Mouse (Mus musculus) limb, embryonic 12.5 days (tissue): ENCODE results near the gene Pdia4. TPM values are rescaled to one million over a fixed set of nuclear protein-coding genes. Genes with fewer than 3 reads are reported as not detected.
A peak's percentile ranks its signal among the peaks of the same experiment; 100 is the strongest.
"Not testable (repeated sequence)": the region's sequence is repeated elsewhere in the genome, so short reads cannot be mapped to it uniquely, and the experiment has no call there.

Source experiments
- ATAC-seq: fragments of 200-750 bp; cut with Nextera tagmentation; 2 replicates; pipeline ENCODE4 v1.8.0; 2017; ENCODE audit warnings: low read depth, moderate TSS enrichment; ENCODE audit not compliant: insufficient number of reproducible peaks, insufficient read depth, low FRiP score, low TSS enrichment
- H3K27ac ChIP-seq: fragments of 300-500 bp; sonication (generic); 2 replicates; pipeline ENCODE4 v1.5.1; 2016; ENCODE audit warnings: mild to moderate bottlenecking, moderate library complexity
- H3K27me3 ChIP-seq: fragments of 300-500 bp; sonication (generic); 2 replicates; pipeline ENCODE4 v1.6.1; 2016; ENCODE audit warnings: mild to moderate bottlenecking, moderate library complexity
- H3K36me3 ChIP-seq: fragments of 300-500 bp; sonication (generic); 2 replicates; pipeline ENCODE4 v1.6.1; 2016; ENCODE audit warnings: mild to moderate bottlenecking, moderate library complexity
- H3K4me1 ChIP-seq: fragments of 300-500 bp; sonication (generic); replicated peaks from 2 replicates; pipeline ENCODE4 v1.6.1; 2016
- H3K4me2 ChIP-seq: fragments of 300-500 bp; sonication (generic); 2 replicates; pipeline ENCODE4 v1.6.1; 2016; ENCODE audit warnings: mild to moderate bottlenecking, moderate library complexity
- H3K4me3 ChIP-seq: fragments of 300-500 bp; sonication (generic); replicated peaks from 2 replicates; pipeline ENCODE4 v1.5.1; 2016; ENCODE audit warnings: mild to moderate bottlenecking
- H3K9ac ChIP-seq: fragments of 300-500 bp; sonication (generic); replicated peaks from 2 replicates; pipeline ENCODE4 v1.6.1; 2016; ENCODE audit warnings: mild to moderate bottlenecking, moderate library complexity
- H3K9me3 ChIP-seq: fragments of 300-500 bp; sonication (generic); 2 replicates; pipeline ENCODE4 v1.6.1; 2016; ENCODE audit warnings: mild to moderate bottlenecking, moderate library complexity
- WGBS: fragments of 180-500 bp; shearing (Covaris S2); methylation state at CpG from one replicate; pipeline ENCODE4 v1.1.7; 2016; 5-methylcytosine and 5-hydroxymethylcytosine counted together
- polyA plus RNA-seq: library from polyadenylated mRNA; unstranded; fragments of >200 nt; fragmentation: Nextera tagmentation; extraction: Ambion mirVana; gene quantifications from 2 replicates; pipeline ENCODE4 v1.2.1, GENCODE M21; 2016

Gene Pdia4
- 273 and 276 TPM in 2 replicates for polyA plus RNA-seq

DNA sequence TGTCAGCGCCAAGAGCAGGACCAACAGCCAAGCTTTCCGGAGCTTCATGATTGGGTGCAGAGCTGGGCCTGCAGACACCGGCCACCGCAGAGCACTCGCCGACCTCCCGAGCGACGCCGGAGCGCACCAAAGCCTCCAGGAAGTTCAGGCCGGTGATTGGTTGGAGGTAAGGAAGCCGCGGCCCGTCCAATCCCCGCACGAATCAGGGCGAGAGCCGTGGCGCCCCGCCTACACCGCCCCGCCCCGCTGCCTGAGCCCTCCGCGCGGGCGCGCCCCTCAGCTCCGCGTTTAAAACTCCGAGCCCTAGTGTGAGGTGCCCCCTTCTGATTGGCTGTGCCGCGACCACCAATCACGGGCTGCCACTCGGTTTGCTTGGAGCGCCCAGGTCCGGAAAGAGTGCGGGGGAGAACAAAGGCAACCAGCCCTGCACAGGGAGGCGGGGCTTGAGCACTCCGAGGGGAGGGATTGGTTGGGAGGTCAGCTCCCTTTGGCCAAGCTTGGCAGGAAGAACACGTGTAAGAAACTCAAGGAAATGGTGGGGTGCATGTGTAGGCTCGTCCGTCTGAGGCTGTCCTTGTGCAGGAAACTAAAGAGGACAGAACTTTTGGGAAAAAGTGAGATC is at the start of gene Pdia4:
Gene Pdia4, minus strand, starts transcription at position 174 of the 622 bp plus-strand sequence.
- H3K36me3 ChIP-seq = peaks cover 13% of the 10 kb centered on the region
- H3K4me1 ChIP-seq = peaks cover 30% of the 10 kb centered on the region
- H3K4me2 ChIP-seq = peak within 1 kb of the TSS; percentile 89
- H3K27ac ChIP-seq = peak within 1 kb of the TSS; percentile 98
- H3K4me3 ChIP-seq = peak within 1 kb of the TSS; percentile 71
- under 1% methylated on average over 44 of the region's 44 CpGs for WGBS
- H3K27me3 ChIP-seq = no peaks in the 10 kb centered on the region
- no peaks in the 10 kb centered on the region for H3K9me3 ChIP-seq
- peak within 1 kb of the TSS; percentile 89 for H3K9ac ChIP-seq
- peak; percentile 100 for ATAC-seq

DNA sequence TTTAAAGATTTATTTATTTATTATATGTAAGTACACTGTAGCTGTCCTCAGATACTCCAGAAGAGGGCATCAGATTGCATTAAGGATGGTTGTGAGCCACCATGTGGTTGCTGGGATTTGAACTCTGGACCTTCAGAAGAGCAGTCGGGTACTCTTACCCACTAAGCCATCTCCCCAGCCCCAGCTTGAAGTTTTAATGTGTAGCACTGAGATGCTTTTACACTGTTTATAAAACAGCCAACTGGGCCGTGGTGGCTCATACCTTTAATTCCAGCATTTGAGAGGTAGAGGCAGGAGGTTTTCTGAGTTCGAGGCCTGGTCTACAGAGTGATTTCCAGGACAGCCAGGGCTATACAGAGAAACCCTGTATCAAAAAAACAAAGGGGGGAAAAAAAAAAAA is 44.5 kb upstream of the Pdia4 start:
- H3K27me3 ChIP-seq, H3K4me2 ChIP-seq, H3K9me3 ChIP-seq, ATAC-seq, H3K4me1 ChIP-seq, H3K9ac ChIP-seq, H3K4me3 ChIP-seq, H3K27ac ChIP-seq: not testable (repeated sequence)
- 93% methylated on average over 3 of the region's 3 CpGs for WGBS
- peaks cover 35% of the 10 kb centered on the region for H3K36me3 ChIP-seq

DNA sequence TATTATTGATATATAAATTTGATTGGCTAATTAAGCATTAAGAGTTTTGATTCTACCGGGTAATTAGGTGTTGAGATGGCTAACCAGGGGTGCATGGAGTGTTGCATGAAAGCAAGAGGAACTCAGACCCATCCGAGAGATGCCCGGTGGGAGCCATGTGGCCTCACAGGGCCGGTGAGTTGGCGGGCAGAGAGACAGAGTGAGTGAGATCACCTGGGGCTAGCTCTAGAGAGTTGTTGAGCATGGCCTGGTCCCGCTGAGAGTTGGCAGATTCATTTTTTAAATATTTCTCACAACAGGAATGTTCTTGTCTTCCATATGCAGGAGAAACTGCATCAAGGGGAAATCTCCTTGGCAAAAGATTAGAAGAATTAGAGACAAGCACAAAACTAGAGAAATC is 44.0 kb upstream of the Pdia4 start:
- no peak overlapping the region for H3K9ac ChIP-seq
- peaks cover 34% of the 10 kb centered on the region for H3K36me3 ChIP-seq
- no peaks in the 10 kb centered on the region for H3K27me3 ChIP-seq
- 93% methylated on average over 6 of the region's 6 CpGs for WGBS
- H3K4me3 ChIP-seq = no peak overlapping the region
- no peak overlapping the region for H3K27ac ChIP-seq
- H3K9me3 ChIP-seq = no peaks in the 10 kb centered on the region
- H3K4me2 ChIP-seq = no peak overlapping the region
- ATAC-seq = no peak
- no peaks in the 10 kb centered on the region for H3K4me1 ChIP-seq

DNA sequence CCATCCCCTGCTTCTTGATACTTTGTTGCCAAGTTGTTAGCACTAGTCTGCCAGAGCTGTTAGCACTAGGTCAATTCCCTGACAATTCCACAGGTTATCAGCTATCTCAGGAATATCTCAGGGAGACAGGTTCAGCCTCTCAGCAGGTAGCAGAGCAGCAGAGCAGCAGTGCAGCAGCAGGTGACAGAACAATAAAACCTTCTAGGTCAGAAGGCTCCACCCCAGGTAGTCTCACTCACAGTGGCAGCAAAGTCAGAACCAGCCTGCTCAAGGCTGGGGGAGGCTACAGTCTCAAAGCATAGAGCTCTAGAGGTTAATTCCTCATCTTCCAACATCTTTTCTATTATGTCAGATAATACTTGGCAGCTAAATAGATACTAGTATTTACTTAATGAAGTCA is 32.5 kb upstream of the Pdia4 start:
- Histone ChIP-seq H3K4me1 (no peaks in the 10 kb centered on the region), H3K36me3 (peaks cover 12% of the 10 kb centered on the region; the same call in 1 of the 2 replicates), H3K4me3 (no peak overlapping the region), H3K27me3 (no peaks in the 10 kb centered on the region), H3K9ac (no peak overlapping the region), H3K27ac (no peak overlapping the region), H3K9me3 (no peaks in the 10 kb centered on the region), H3K4me2 (no peak overlapping the region)
- ATAC-seq = no peak

DNA sequence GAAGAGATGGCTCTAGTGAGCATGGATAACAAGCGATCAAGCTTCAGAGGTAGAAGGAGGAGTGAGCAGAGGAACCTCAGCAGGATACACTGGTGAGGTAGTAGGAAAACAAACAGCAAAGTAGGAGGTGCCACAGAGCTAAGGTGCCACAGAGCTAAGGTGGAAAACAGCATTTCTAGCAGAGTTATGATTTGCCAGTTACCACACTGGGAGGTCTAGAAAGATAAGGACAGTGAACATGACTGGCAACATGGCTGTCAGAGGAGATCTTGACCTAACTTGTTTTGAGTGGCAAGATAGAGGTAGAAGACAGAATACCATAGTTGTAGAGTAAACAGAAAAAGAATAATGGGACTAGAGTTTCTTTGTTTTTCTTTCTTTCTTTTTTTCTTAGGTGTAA is 29.1 kb upstream of the Pdia4 start:
- H3K4me3 ChIP-seq = no peak overlapping the region
- WGBS = 92% methylated on average over 1 of the region's 1 CpGs
- H3K27me3 ChIP-seq = no peaks in the 10 kb centered on the region
- no peaks in the 10 kb centered on the region for H3K4me1 ChIP-seq
- H3K36me3 ChIP-seq = peaks cover 14% of the 10 kb centered on the region; the same call in 1 of the 2 replicates
- H3K9me3 ChIP-seq = no peaks in the 10 kb centered on the region
- H3K27ac ChIP-seq = no peak overlapping the region
- H3K9ac ChIP-seq = no peak overlapping the region
- no peak for ATAC-seq
- no peak overlapping the region for H3K4me2 ChIP-seq

DNA sequence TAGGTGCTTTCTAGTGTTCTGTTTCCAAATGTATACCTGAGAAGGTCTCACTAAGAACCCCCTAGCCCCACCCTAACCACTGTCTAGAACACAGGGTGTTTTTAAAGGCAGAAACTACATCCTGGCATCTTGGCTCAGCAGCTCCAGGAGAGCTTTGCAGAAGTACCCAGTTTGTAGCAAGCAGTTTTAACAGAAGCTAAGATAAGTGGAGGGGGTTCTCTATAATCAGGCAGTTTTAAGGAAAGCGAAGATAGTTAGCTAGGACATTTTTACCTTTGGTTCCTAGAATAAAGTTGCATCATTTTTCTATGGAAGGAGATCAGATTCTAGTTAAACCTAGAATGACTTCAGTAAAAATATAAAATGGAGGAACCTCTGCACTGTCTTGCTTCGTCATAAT is 28.6 kb upstream of the Pdia4 start:
- H3K36me3 ChIP-seq = peaks cover 11% of the 10 kb centered on the region; the same call in 1 of the 2 replicates
- H3K27ac ChIP-seq = no peak overlapping the region
- H3K27me3 ChIP-seq = no peaks in the 10 kb centered on the region
- no peak overlapping the region for H3K4me2 ChIP-seq
- H3K9ac ChIP-seq = no peak overlapping the region
- ATAC-seq = no peak
- H3K9me3 ChIP-seq = no peaks in the 10 kb centered on the region
- H3K4me1 ChIP-seq = 0 out of 2 replicates have a peak, but pooled peaks cover 3% of the 10 kb centered on the region
- WGBS = 93% methylated on average over 2 of the region's 2 CpGs
- H3K4me3 ChIP-seq = no peak overlapping the region

DNA sequence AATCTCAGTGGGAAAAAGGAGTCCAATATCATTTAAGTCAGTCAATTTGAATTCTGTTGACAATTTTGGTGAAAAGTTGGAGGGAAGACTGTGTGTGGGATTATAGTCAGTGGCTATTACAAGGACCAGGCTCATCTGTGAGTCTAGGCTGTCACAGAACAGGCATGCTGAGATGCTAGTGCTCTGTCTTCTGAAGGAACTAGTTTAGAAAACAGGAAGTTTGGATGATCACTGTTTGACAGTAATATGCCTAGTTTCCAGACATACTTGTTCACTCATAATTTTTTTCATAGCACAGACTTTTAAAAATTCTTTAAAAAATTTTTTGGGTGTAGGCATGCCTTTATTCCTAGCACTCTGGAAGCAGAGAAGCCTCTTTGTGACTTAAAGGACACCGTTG is 27.8 kb upstream of the Pdia4 start:
- H3K27ac ChIP-seq = no peak overlapping the region
- H3K4me2 ChIP-seq = no peak overlapping the region
- peaks cover 11% of the 10 kb centered on the region; the same call in 1 of the 2 replicates for H3K36me3 ChIP-seq
- ATAC-seq = no peak
- H3K9ac ChIP-seq = no peak overlapping the region
- WGBS = 94% methylated on average over 1 of the region's 1 CpGs
- peaks cover 7% of the 10 kb centered on the region; the same call in 1 of the 2 replicates for H3K4me1 ChIP-seq
- H3K4me3 ChIP-seq = no peak overlapping the region
- no peaks in the 10 kb centered on the region for H3K9me3 ChIP-seq
- no peaks in the 10 kb centered on the region for H3K27me3 ChIP-seq

DNA sequence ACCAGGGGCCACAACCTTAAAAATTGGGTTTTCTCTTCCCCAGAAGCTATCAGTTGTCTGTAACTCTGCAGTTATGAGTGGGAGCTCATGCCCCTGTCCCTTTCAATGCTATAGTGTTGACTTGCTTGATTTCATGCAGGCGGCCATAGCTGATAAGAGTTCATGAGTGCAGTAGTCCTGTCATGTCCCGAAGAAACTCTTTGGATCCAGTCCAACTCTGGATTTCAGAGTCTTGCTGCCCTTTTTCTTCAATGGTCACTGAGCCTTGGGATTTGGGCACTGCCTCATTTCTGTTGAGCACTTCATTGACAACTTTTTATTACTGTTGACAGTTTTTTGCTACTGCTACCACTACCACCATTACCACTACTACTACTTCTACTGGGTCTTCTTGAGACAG is 24.4 kb upstream of the Pdia4 start:
- Histone ChIP-seq H3K9ac (no peak overlapping the region), H3K27ac (no peak overlapping the region), H3K36me3 (peaks cover 7% of the 10 kb centered on the region; the same call in 1 of the 2 replicates), H3K27me3 (no peaks in the 10 kb centered on the region), H3K4me3 (no peak overlapping the region), H3K9me3 (no peaks in the 10 kb centered on the region), H3K4me2 (no peak overlapping the region), H3K4me1 (peaks cover 7% of the 10 kb centered on the region; the same call in 1 of the 2 replicates)
- no peak for ATAC-seq
- WGBS = 89% methylated on average over 2 of the region's 2 CpGs

DNA sequence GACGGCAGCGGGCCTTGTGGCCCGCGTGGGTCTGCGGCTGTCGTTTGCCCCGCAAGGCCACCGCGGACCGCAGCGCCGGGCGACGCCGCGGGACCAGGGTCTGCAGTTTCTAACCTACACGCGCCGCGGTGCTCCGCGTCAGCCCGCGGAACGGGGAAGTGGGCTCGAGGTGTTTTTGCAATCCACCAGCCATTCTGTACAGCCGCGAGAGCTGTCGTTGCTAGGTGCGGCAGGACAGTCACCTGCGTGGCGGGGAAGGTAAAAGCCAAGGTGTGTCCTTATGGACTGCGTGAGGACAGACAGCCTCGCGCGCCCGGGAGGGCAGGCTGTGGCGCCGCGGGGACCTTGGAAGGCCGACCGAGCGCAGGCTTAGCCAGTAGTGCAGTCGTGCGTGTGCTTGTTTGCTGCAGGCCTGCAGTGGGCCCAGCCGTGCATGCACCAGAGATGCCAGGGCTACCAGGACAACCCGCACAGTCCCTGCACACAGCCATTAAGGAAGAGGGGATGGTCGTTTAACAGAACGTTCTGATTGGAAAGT is 22.8 kb upstream of the Pdia4 start:
- Histone ChIP-seq H3K27ac (peak overlapping the region; percentile 96), H3K9me3 (no peaks in the 10 kb centered on the region), H3K27me3 (no peaks in the 10 kb centered on the region), H3K4me2 (peak overlapping the region; percentile 75), H3K36me3 (peaks cover 7% of the 10 kb centered on the region; the same call in 1 of the 2 replicates), H3K9ac (peak overlapping the region; percentile 94), H3K4me1 (peaks cover 7% of the 10 kb centered on the region; the same call in 1 of the 2 replicates), H3K4me3 (peak overlapping the region; percentile 93)
- under 1% methylated on average over 49 of the region's 49 CpGs for WGBS
- peak; percentile 79 for ATAC-seq

DNA sequence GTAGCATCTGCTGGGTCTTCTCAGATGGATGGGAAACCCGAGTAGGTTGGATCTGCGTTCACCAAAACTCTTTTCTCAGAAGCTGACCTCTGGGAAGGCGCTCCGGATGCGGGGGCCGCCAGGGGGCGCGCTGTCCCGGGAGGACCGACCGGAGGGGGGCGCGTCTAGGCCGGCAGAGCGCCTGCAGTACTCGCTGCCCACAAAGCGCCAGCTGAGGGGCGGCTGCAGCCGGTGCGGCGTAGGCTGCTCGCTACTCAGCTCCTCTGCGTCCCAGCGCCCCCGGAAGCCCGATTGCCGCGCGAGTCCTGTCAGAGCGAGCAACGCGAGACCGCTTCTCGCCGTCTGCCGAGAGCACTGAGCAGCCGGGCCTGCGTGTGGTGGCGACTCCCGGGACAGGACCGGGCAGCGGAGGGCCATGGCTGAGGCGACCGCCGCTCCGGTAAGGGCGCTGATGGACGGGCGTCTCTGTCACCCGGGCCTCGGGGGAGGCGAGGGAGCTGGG is 22.3 kb upstream of the Pdia4 start, which contains the start of gene Zfp398:
Gene Zfp398, plus strand, starts transcription at position 180 of the 502 bp plus-strand sequence.
- H3K4me2 ChIP-seq = peak within 1 kb of the TSS; percentile 75
- H3K4me1 ChIP-seq = peaks cover 7% of the 10 kb centered on the region; the same call in 1 of the 2 replicates
- H3K27ac ChIP-seq = peak within 1 kb of the TSS; percentile 96
- peak within 1 kb of the TSS; percentile 94 for H3K9ac ChIP-seq
- no peaks in the 10 kb centered on the region for H3K9me3 ChIP-seq
- peaks cover 3% of the 10 kb centered on the region; the same call in 1 of the 2 replicates for H3K36me3 ChIP-seq
- WGBS = 0% methylated on average over 52 of the region's 52 CpGs
- peak; percentile 93 for ATAC-seq
- H3K27me3 ChIP-seq = no peaks in the 10 kb centered on the region
- H3K4me3 ChIP-seq = peak within 1 kb of the TSS; percentile 93

DNA sequence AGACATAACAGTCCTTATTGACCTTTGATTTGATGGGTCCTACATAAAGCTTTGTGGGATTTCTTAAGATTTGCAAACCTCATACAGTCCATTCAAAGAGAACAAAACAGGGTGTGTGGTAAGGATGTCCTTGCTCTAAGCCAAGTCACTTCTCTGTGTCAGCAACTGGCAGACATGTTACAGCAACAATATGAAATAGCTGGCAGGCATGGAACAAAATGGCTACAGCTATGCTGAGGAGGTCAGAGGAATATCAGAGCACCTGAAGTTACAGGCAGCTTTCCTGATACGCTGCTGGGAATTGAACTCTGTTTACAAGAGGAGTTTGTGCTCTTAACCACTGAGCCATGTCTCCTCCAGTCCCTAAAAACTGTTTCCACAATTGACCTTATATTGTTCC is 19.0 kb upstream of the Pdia4 start:
- WGBS = 84% methylated on average over 1 of the region's 1 CpGs
- Histone ChIP-seq H3K4me3 (no peak overlapping the region), H3K9ac (no peak overlapping the region), H3K4me2 (no peak overlapping the region), H3K36me3 (no peaks in the 10 kb centered on the region), H3K27me3 (no peaks in the 10 kb centered on the region), H3K27ac (no peak overlapping the region), H3K9me3 (no peaks in the 10 kb centered on the region), H3K4me1 (peaks cover 12% of the 10 kb centered on the region; the same call in 1 of the 2 replicates)
- no peak for ATAC-seq
